Mouse (Mus musculus): ENCODE data around the gene Ces1e. TPM values are rescaled to one million over a fixed set of nuclear protein-coding genes. Genes with fewer than 3 reads are reported as not detected.
"Not testable (repeated sequence)": the region's sequence is repeated elsewhere in the genome, so short reads cannot be mapped to it uniquely, and the experiment has no call there.

Ces1e gene
- polyA plus RNA-seq, 1 experiment from 2014 or later, result not detected

DNA sequence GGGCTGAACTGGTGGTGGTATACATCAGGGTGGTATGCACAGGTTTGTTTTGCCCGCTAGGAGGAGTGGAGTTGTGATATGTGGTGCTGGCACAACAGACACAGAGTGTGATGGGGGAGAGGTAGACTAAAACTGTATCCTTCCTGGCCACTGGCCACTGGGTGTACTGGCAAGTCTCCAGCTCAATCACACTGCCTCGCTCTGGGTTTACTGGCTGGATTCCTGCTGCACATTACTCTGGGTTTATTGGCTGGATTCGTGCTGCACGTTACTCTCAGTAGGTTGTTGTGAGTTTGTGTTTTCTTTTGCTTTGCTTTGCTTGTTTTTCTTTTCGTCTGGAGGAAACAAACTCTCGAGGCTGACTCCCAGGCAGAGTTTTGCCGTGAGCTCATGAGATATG, 30.3 kb downstream of the Ces1e start:
- not testable (repeated sequence) for H3K4me3 ChIP-seq (ENCODE audit: low read depth, low read length); H3K36me3 ChIP-seq (ENCODE audit: control insufficient read depth, insufficient read depth, low read length); H3K27me3 ChIP-seq (ENCODE audit: control insufficient read depth, insufficient read depth, low read length); DNase-seq (ENCODE audit: low spot score, missing footprints); H3K4me2 ChIP-seq; H3K4me1 ChIP-seq (ENCODE audit: control insufficient read depth, insufficient read depth, low read length); H3K9ac ChIP-seq (ENCODE audit: low read length); ATAC-seq (ENCODE audit: low FRiP score); H3K27ac ChIP-seq (ENCODE audit: low read depth, low read length); H3K9me3 ChIP-seq (ENCODE audit: control insufficient read depth, low read length)
- WGBS, result 80% methylated on average over 7 of the region's 7 CpGs

DNA sequence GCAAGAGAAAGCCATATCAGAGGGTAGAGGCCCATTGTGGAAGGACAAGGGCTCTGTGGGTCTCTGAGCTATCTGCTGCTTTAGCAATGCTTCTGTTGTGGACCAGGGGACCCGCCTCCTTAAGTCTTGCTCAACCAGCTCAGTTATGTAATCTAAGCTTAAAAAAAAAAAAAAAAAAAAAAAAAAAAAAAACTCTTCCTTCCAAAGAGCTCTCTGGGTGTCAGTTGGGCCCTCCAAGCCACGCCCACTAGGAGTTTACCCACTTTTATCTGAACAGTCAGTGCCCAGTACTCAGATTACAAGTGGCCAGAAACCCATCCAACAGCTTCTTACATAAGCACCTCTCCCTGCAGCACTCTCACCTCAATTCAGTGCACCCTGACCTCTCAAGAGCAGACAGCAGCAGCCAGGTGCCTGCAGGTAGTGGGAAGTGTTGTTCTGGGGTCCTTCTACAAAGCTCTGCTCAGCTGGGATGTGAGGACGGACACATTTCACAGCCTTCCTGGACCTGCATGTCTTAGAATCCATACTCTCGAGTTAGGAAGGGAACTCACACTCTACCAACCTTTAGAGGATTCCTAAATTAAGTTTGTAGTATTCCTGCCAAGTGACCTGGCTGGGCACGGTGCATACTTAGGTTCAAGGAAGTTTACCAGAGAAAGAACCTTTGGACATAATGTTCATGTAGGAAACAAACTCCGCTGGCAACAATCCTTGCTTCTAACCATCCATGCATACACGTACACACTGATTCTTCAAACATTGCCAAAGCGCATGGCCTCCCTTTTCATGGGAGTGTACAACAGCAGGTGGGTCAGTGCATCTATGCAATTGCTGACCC, 31.5 kb downstream of the Ces1e start, which contains the start of gene Ces1d:
Gene Ces1d (minus strand): TSS at position 154 of the 841 bp plus-strand sequence.
- Histone ChIP-seq H3K4me2 (no peak within 1 kb of the TSS), H3K27ac (ENCODE audit: low read depth, low read length) (no peak within 1 kb of the TSS), H3K36me3 (ENCODE audit: control insufficient read depth, insufficient read depth, low read length) (no peaks in the 10 kb centered on the region), H3K4me3 (ENCODE audit: low read depth, low read length) (no peak within 1 kb of the TSS), H3K4me1 (ENCODE audit: control insufficient read depth, insufficient read depth, low read length) (no peaks in the 10 kb centered on the region), H3K9ac (ENCODE audit: low read length) (no peak within 1 kb of the TSS), H3K9me3 (ENCODE audit: control insufficient read depth, low read length) (no peaks in the 10 kb centered on the region), H3K27me3 (ENCODE audit: control insufficient read depth, insufficient read depth, low read length) (no peaks in the 10 kb centered on the region)
- DNase-seq (ENCODE audit: low spot score, missing footprints) (no peak), ATAC-seq (ENCODE audit: low FRiP score) (no peak)
- WGBS, result 86% methylated on average over 8 of the region's 8 CpGs

DNA sequence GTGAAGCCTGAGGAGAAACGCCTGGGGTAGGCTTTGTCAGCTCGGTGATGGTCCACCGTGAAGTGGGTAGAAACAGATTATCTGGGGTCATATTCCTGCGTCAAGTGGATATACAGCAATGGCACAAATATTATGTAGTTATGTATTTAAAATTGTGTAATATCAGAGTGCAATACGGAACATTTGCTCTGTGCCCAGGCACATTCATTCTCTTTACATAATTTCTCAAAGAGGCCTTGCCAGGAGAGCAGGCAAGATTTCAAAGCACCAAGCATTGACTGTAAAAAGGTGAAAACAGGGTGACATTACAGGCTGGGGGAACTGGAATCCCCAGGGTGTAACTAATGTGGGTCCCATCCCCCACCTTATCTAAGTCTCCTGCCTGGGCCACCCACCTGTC, 33.0 kb downstream of the Ces1e start:
- no peaks in the 10 kb centered on the region for H3K9me3 ChIP-seq (ENCODE audit: control insufficient read depth, low read length)
- no peaks in the 10 kb centered on the region for H3K4me1 ChIP-seq (ENCODE audit: control insufficient read depth, insufficient read depth, low read length)
- H3K4me2 ChIP-seq, result no peak overlapping the region
- H3K27me3 ChIP-seq (ENCODE audit: control insufficient read depth, insufficient read depth, low read length), result no peaks in the 10 kb centered on the region
- H3K27ac ChIP-seq (ENCODE audit: low read depth, low read length), result no peak overlapping the region
- H3K4me3 ChIP-seq (ENCODE audit: low read depth, low read length), result no peak overlapping the region
- DNase-seq (ENCODE audit: low spot score, missing footprints), result no peak
- no peak for ATAC-seq (ENCODE audit: low FRiP score)
- H3K9ac ChIP-seq (ENCODE audit: low read length), result no peak overlapping the region
- WGBS, result 87% methylated on average over 5 of the region's 5 CpGs
- H3K36me3 ChIP-seq (ENCODE audit: control insufficient read depth, insufficient read depth, low read length), result no peaks in the 10 kb centered on the region

- DNase-seq (ENCODE audit: low spot score, missing footprints), result no peak
- no peak overlapping the region for H3K4me3 ChIP-seq (ENCODE audit: low read depth, low read length)
- no peak overlapping the region for H3K27ac ChIP-seq (ENCODE audit: low read depth, low read length)
- no peaks in the 10 kb centered on the region for H3K9me3 ChIP-seq (ENCODE audit: control insufficient read depth, low read length)
- no peaks in the 10 kb centered on the region for H3K27me3 ChIP-seq (ENCODE audit: control insufficient read depth, insufficient read depth, low read length)
- H3K36me3 ChIP-seq (ENCODE audit: control insufficient read depth, insufficient read depth, low read length), result no peaks in the 10 kb centered on the region
- ATAC-seq (ENCODE audit: low FRiP score), result no peak
- 93% methylated on average over 4 of the region's 4 CpGs for WGBS
- no peak overlapping the region for H3K4me2 ChIP-seq
- H3K4me1 ChIP-seq (ENCODE audit: control insufficient read depth, insufficient read depth, low read length), result no peaks in the 10 kb centered on the region
- no peak overlapping the region for H3K9ac ChIP-seq (ENCODE audit: low read length)
Observed at GRCm38 (mm10) chr8:93180581-93181129, 48.8 kb downstream of the Ces1e start.

DNA sequence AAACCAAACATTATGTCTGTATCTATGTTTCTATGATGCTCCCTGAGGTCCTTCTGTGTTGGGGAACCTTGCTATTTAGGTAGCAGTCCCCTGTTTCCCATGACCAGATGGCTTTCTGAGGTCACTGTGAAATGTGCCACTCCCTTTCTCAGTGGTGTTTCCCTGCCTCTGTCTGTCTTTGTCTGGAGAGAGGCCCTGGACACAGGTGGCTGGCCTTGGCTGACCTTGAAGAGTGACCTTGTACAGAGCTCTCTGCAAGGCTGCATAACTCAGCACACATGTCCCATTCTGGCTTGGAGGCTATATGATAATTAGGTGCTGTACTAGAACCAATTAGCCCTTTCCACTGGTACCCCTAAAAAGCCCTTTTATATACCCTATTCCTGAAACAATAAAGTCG, 52.8 kb downstream of the Ces1e start:
- H3K4me1 ChIP-seq (ENCODE audit: control insufficient read depth, insufficient read depth, low read length), result no peaks in the 10 kb centered on the region
- ATAC-seq (ENCODE audit: low FRiP score), result no peak
- no peak for DNase-seq (ENCODE audit: low spot score, missing footprints)
- H3K9me3 ChIP-seq (ENCODE audit: control insufficient read depth, low read length), result no peaks in the 10 kb centered on the region
- 69% methylated on average over 1 of the region's 1 CpGs for WGBS
- H3K27ac ChIP-seq (ENCODE audit: low read depth, low read length), result no peak overlapping the region
- H3K27me3 ChIP-seq (ENCODE audit: control insufficient read depth, insufficient read depth, low read length), result no peaks in the 10 kb centered on the region
- H3K4me3 ChIP-seq (ENCODE audit: low read depth, low read length), result no peak overlapping the region
- no peak overlapping the region for H3K9ac ChIP-seq (ENCODE audit: low read length)
- no peak overlapping the region for H3K4me2 ChIP-seq
- H3K36me3 ChIP-seq (ENCODE audit: control insufficient read depth, insufficient read depth, low read length), result no peaks in the 10 kb centered on the region

- Histone ChIP-seq H3K4me2 (no peak overlapping the region), H3K4me1 (ENCODE audit: control insufficient read depth, insufficient read depth, low read length) (no peaks in the 10 kb centered on the region), H3K4me3 (ENCODE audit: low read depth, low read length) (no peak overlapping the region), H3K27me3 (ENCODE audit: control insufficient read depth, insufficient read depth, low read length) (no peaks in the 10 kb centered on the region), H3K27ac (ENCODE audit: low read depth, low read length) (no peak overlapping the region), H3K9ac (ENCODE audit: low read length) (no peak overlapping the region), H3K36me3 (ENCODE audit: control insufficient read depth, insufficient read depth, low read length) (no peaks in the 10 kb centered on the region), H3K9me3 (ENCODE audit: control insufficient read depth, low read length) (no peaks in the 10 kb centered on the region)
- 89% methylated on average over 2 of the region's 2 CpGs for WGBS
- ATAC-seq (ENCODE audit: low FRiP score), result no peak
- DNase-seq (ENCODE audit: low spot score, missing footprints), result no peak
Observed at GRCm38 (mm10) chr8:93174554-93174953, 54.9 kb downstream of the Ces1e start.

DNA sequence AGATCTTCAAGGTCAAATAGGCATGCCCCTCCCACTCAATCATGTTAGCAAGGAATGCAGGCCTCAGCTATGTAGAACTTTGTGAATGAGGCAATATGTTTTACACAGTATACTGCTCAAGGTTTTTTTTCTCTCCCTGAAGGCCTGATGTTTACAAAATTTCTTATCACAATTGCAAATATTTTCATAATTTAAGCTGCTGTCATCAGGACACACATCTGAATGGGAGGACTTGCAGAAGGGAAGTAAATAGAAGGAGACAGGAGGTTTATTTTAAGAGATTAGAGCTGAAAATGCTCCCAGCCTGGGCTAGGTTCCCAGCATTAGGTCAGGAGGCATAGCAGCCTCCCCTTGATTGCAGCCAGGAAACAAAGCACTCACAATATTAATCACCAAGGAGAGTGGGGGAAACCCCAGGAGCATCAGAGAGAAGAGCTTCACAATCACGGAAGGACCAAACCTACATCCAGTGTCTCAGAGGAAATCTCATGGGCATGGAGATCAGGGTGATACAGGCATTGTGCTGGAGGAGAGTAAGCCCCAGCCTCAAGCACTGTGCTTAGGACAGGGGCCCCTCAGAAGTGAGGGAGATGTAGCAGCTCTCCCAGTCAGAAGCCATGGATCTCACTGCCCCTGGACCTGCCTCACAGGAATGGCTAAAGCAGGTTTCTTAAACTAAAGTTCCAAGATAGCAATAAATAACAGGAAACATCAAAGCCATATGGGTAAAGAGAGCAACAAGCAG, 57.4 kb downstream of the Ces1e start:
- DNase-seq (ENCODE audit: low spot score, missing footprints) (no peak), ATAC-seq (ENCODE audit: low FRiP score) (no peak)
- 38% methylated on average over 1 of the region's 1 CpGs for WGBS
- Histone ChIP-seq H3K36me3 (ENCODE audit: control insufficient read depth, insufficient read depth, low read length) (no peaks in the 10 kb centered on the region), H3K4me1 (ENCODE audit: control insufficient read depth, insufficient read depth, low read length) (no peaks in the 10 kb centered on the region), H3K4me2 (no peak overlapping the region), H3K27me3 (ENCODE audit: control insufficient read depth, insufficient read depth, low read length) (no peaks in the 10 kb centered on the region), H3K27ac (ENCODE audit: low read depth, low read length) (no peak overlapping the region), H3K4me3 (ENCODE audit: low read depth, low read length) (no peak overlapping the region), H3K9ac (ENCODE audit: low read length) (no peak overlapping the region), H3K9me3 (ENCODE audit: control insufficient read depth, low read length) (no peaks in the 10 kb centered on the region)

- ATAC-seq (ENCODE audit: low FRiP score), result no peak
- DNase-seq (ENCODE audit: low spot score, missing footprints), result no peak
- H3K4me1 ChIP-seq (ENCODE audit: control insufficient read depth, insufficient read depth, low read length), result no peaks in the 10 kb centered on the region
Observed at GRCm38 (mm10) chr8:93163363-93163762, 66.1 kb downstream of the Ces1e start.

GRCm38 (mm10) chr8:93151401-93151800, 78.0 kb downstream of the Ces1e start:
- Histone ChIP-seq H3K9ac (ENCODE audit: low read length) (no peak overlapping the region), H3K27ac (ENCODE audit: low read depth, low read length) (no peak overlapping the region), H3K4me2 (no peak overlapping the region), H3K4me1 (ENCODE audit: control insufficient read depth, insufficient read depth, low read length) (no peaks in the 10 kb centered on the region), H3K27me3 (ENCODE audit: control insufficient read depth, insufficient read depth, low read length) (no peaks in the 10 kb centered on the region), H3K9me3 (ENCODE audit: control insufficient read depth, low read length) (no peaks in the 10 kb centered on the region), H3K36me3 (ENCODE audit: control insufficient read depth, insufficient read depth, low read length) (no peaks in the 10 kb centered on the region), H3K4me3 (ENCODE audit: low read depth, low read length) (no peak overlapping the region)
- 95% methylated on average over 1 of the region's 1 CpGs for WGBS
- DNase-seq (ENCODE audit: low spot score, missing footprints) (no peak), ATAC-seq (ENCODE audit: low FRiP score) (no peak)

More at GRCm38 (mm10) chr8:93163363-93163762, 66.1 kb downstream of the Ces1e start:
- Histone ChIP-seq H3K36me3 (ENCODE audit: control insufficient read depth, insufficient read depth, low read length) (no peaks in the 10 kb centered on the region), H3K9ac (ENCODE audit: low read length) (no peak overlapping the region), H3K27me3 (ENCODE audit: control insufficient read depth, insufficient read depth, low read length) (no peaks in the 10 kb centered on the region; the same call in 1 of the 2 replicates), H3K4me3 (ENCODE audit: low read depth, low read length) (no peak overlapping the region), H3K9me3 (ENCODE audit: control insufficient read depth, low read length) (no peaks in the 10 kb centered on the region), H3K4me2 (no peak overlapping the region), H3K27ac (ENCODE audit: low read depth, low read length) (no peak overlapping the region)
- 93% methylated on average over 1 of the region's 1 CpGs for WGBS
